Comparison of ENCODE assay signal across 21 mouse cellular contexts in the genomic region with DNA sequence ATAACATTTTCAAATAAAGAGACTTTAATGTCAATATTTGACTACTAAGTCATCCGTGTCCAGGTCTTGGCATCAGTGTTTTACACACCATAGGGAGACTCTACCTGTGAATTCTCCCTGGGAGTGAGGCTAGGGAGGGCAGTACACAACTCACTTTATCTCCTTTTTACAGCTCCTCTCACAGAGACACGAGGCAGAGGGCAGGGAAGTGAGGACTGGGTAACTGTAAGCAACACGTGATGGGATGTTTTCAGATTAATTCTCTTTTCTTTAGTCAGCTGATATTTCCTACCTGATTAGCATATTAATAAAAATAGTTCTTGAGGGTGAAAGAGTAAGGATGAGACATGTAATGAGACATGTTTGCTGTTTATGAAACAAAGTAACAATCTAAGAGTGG. TPM values are rescaled to one million over a fixed set of nuclear protein-coding genes. Genes with fewer than 3 reads are reported as not detected.
"Had no signal": no experiment of that assay in that cellular context is flagged by ENCODE, and none has a peak within 500 bp of the region (broad histone marks: within the 10 kb centered on the region; RNA-seq: fewer than 3 reads in every experiment).

No protein-coding gene starts in this region.

- DNase-seq: kidney, adult 18-20 months; left cerebral cortex, postnatal 4 days; liver, postnatal 0 days; lung, postnatal 10 days; lung, postnatal 36 days; retina, postnatal 1 day; right cerebral cortex, postnatal 25 days; spleen, adult 18-20 months; thymus, postnatal 36 days had no signal

- H3K4me1 ChIP-seq: limb, embryonic 12.5 days; limb, embryonic 15.5 days; midbrain, embryonic 13.5 days; neural tube, embryonic 13.5 days; stomach, embryonic 15.5 days had no signal

- H3K27ac ChIP-seq: limb, embryonic 12.5 days; limb, embryonic 15.5 days; liver, embryonic 14.5 days; lung, embryonic 15.5 days; midbrain, embryonic 10.5 days; midbrain, embryonic 13.5 days; neural tube, embryonic 13.5 days; stomach, embryonic 15.5 days had no signal

- H3K4me3 ChIP-seq: limb, embryonic 12.5 days; limb, embryonic 15.5 days; lung, embryonic 15.5 days; megakaryocyte, embryonic 14.5 days; midbrain, embryonic 10.5 days; midbrain, embryonic 13.5 days; myocyte; neural tube, embryonic 13.5 days; stomach, embryonic 15.5 days had no signal

RNA-seq across cellular contexts. Expression of gene Cdkn2b, which starts 51.8 kb away (rescaled TPM):
- total RNA-seq: monocyte, adult 5-6 weeks; neutrophil, adult 5-6 weeks had no signal
- polyA plus RNA-seq: liver, postnatal 0 days; myocyte had no signal
